Mouse (Mus musculus) megakaryocyte, embryonic 14.5 days (primary cell): Measurements from ENCODE around the gene Haus8. TPM values are rescaled to one million over a fixed set of nuclear protein-coding genes. Genes with fewer than 3 reads are reported as not detected.
A peak's percentile ranks its signal among the peaks of the same experiment; 100 is the strongest.
"Not testable (repeated sequence)": the region's sequence is repeated elsewhere in the genome, so short reads cannot be mapped to it uniquely, and the experiment has no call there.

Experiments
- H3K27me3 ChIP-seq: replicated peaks from 2 replicates; pipeline ENCODE3; 2012; ENCODE audit warnings: inconsistent platforms
- H3K36me3 ChIP-seq: replicated peaks from 2 replicates; pipeline ENCODE3; 2012; ENCODE audit warnings: low read length, inconsistent platforms, mixed read lengths
- H3K4me1 ChIP-seq: 2 replicates; pipeline ENCODE4 v1.6.1; 2012; ENCODE audit warnings: inconsistent platforms
- H3K4me3 ChIP-seq: replicated peaks from 2 replicates; pipeline ENCODE3; 2012; ENCODE audit warnings: moderate library complexity, mild to moderate bottlenecking, inconsistent platforms
- H3K9me3 ChIP-seq: 2 replicates; pipeline ENCODE4 v1.6.1; 2012; ENCODE audit warnings: inconsistent platforms
- FLI1 ChIP-seq: IDR thresholded peaks from 2 replicates; pipeline ENCODE4 v1.6.1; 2012; ENCODE audit warnings: low read length, inconsistent platforms, mixed read lengths
- GATA1 ChIP-seq: IDR thresholded peaks from 3 replicates; pipeline ENCODE4 v1.6.1; 2012; ENCODE audit warnings: mixed read lengths, low read length, inconsistent platforms, borderline replicate concordance
- polyA plus RNA-seq: library from polyadenylated mRNA; stranded (reverse); fragments of >175 nt; gene quantifications from 2 replicates; pipeline ENCODE4 v1.2.3, GENCODE M21; 2012; ENCODE audit warnings: low replicate concordance; ENCODE audit not compliant: insufficient read depth

Gene Haus8
- polyA plus RNA-seq, 1 experiment, result 14.0 TPM

DNA sequence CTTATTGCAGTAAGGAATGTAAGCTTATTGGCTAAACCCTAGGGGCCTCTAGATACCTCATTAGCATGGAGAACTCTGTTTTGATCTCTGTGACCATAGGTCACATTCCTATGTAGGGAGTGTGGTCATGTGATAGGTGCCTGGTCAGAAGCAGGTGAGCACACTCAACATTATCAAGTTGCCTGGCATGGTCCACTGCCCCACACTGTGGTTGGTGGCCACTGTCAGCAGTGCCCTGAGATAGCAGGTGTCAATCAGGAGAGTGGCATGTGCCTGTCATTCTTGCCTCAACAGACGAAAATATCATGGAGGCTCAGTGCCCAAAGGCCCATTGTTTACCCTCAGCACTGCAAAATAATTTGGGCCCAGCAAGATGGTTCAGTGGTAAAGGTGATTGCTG lies 33.3 kb upstream of the Haus8 start:
- Histone ChIP-seq H3K27me3 (no peaks in the 10 kb centered on the region), H3K9me3 (peaks cover 7% of the 10 kb centered on the region), H3K4me3 (peak overlapping the region; percentile 59), H3K36me3 (peaks cover 85% of the 10 kb centered on the region), H3K4me1 (peaks cover 87% of the 10 kb centered on the region)
- TF ChIP-seq GATA1 (no peak), FLI1 (no peak)

DNA sequence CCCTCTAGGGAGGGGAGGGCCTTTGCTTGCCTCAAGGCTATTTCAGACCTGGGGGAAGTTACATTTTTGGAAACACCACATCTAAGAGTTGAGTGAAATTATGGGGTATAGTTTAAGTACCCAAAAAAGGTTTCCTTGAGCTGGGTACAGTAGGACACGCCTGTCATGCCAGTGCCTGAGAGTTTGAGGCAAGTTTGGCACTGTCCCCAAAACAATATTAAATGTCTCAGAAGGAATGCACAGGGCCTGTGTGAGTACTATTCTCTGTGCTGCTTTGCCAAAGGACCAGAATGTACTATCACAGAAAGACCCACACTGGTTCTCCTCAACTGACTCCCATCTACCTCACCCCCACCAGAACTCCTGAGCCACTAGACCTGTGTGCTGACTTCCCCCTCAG lies 30.9 kb upstream of the Haus8 start:
- H3K4me1 ChIP-seq, result peaks cover 87% of the 10 kb centered on the region
- H3K4me3 ChIP-seq, result no peak overlapping the region
- H3K9me3 ChIP-seq, result peaks cover 7% of the 10 kb centered on the region
- TF ChIP-seq FLI1 (no peak), GATA1 (no peak)
- H3K36me3 ChIP-seq, result peaks cover 91% of the 10 kb centered on the region
- no peaks in the 10 kb centered on the region for H3K27me3 ChIP-seq

GRCm38 (mm10) chr8:71302788-71303187 lies 30.1 kb upstream of the Haus8 start:
- Histone ChIP-seq H3K4me1 (peaks cover 87% of the 10 kb centered on the region), H3K9me3 (peaks cover 7% of the 10 kb centered on the region), H3K4me3 (no peak overlapping the region), H3K36me3 (peaks cover 92% of the 10 kb centered on the region), H3K27me3 (no peaks in the 10 kb centered on the region)
- TF ChIP-seq FLI1, result no peak

DNA sequence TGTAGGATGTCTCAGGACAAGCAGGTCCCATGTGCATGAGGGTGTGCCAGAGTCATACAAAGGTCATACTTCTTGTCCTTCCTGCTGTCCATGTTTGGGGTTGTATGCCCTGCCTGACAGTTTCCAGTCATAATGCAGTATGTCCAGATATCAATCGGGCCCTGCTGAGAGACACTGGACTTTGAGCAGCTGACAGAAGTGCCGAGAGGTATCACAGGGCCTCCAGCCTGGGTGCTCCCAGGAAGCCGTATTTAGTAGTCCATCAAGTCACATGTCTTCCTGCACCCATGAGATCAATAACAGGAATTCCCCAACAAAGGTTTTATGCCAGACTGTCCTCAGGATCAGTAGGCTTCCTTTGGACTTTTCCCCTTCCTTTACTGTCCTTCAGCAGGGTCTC lies 27.0 kb upstream of the Haus8 start:
- no peaks in the 10 kb centered on the region for H3K27me3 ChIP-seq
- H3K4me1 ChIP-seq, result peaks cover 95% of the 10 kb centered on the region
- H3K9me3 ChIP-seq, result peaks cover 7% of the 10 kb centered on the region
- no peak overlapping the region for H3K4me3 ChIP-seq
- H3K36me3 ChIP-seq, result peaks cover 96% of the 10 kb centered on the region
- TF ChIP-seq GATA1, result no peak
- TF ChIP-seq FLI1, result no peak

DNA sequence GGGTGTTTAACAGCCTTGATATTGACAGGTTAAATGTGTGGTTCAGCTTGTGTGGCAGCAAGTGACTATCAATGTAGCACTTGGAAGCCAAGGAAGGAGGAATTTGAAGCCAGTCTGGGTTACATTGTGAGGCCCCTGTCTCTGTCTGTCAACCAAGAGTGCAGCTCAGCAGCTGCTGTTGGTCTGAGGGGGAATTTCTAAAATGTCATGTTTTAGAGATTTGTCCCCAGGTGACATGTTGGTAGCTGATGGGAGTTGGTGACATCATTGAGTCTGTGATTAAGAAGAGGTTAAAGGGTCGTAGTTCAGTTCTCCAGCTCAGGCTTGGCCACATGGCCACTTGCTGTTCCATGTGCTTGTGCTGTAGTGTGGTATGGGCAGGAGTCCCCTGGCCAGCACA lies 24.7 kb upstream of the Haus8 start:
- Histone ChIP-seq H3K27me3 (no peaks in the 10 kb centered on the region), H3K36me3 (peaks cover 89% of the 10 kb centered on the region)
- TF ChIP-seq FLI1 (no peak), GATA1 (no peak)

GRCm38 (mm10) chr8:71296784-71297183 lies 24.1 kb upstream of the Haus8 start:
- H3K27me3 ChIP-seq, result no peaks in the 10 kb centered on the region

More for the DNA sequence above, 24.7 kb upstream of the Haus8 start:
- Histone ChIP-seq H3K4me1 (peaks cover 90% of the 10 kb centered on the region), H3K9me3 (peaks cover 5% of the 10 kb centered on the region), H3K4me3 (no peak overlapping the region)

DNA sequence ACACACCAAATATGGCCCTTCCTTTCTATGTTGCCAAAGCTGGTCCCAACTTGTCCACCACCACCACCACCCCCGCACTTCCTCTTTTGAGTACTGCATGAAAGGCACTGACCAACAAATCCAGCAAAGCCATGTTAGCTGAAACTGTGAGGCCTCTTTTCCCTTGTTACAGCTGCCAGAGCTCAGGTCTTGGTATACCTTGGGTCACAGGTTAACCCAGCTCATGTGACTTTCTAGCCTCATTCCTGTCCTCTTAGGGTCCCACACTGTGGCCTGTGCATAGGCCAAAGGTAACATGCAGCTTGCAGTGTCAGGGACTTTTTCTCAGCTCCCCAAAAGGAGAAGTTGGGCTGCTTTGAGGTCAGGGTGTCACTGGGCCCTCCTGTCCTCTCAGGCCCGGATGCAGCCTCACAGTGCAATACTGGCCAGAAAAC lies 23.5 kb upstream of the Haus8 start:
- Histone ChIP-seq H3K4me3 (peak overlapping the region; percentile 69), H3K27me3 (no peaks in the 10 kb centered on the region), H3K4me1 (peaks cover 82% of the 10 kb centered on the region), H3K36me3 (peaks cover 87% of the 10 kb centered on the region), H3K9me3 (no peaks in the 10 kb centered on the region)
- TF ChIP-seq FLI1 (no peak), GATA1 (no peak)

More at GRCm38 (mm10) chr8:71296784-71297183, 24.1 kb upstream of the Haus8 start:
- H3K9me3 ChIP-seq, result no peaks in the 10 kb centered on the region
- H3K4me1 ChIP-seq, result peaks cover 83% of the 10 kb centered on the region
- TF ChIP-seq GATA1 (no peak), FLI1 (no peak)
- H3K36me3 ChIP-seq, result peaks cover 87% of the 10 kb centered on the region
- peak overlapping the region; percentile 54 for H3K4me3 ChIP-seq

GRCm38 (mm10) chr8:71293930-71294329 lies 21.2 kb upstream of the Haus8 start:
- H3K4me1 ChIP-seq, result peaks cover 82% of the 10 kb centered on the region
- not testable (repeated sequence) for H3K9me3 ChIP-seq

GRCm38 (mm10) chr8:71291351-71291750 lies 18.6 kb upstream of the Haus8 start:
- TF ChIP-seq GATA1 (no peak), FLI1 (no peak)
- Histone ChIP-seq H3K9me3 (no peaks in the 10 kb centered on the region), H3K4me1 (peaks cover 82% of the 10 kb centered on the region), H3K27me3 (no peaks in the 10 kb centered on the region), H3K4me3 (no peak overlapping the region), H3K36me3 (peaks cover 71% of the 10 kb centered on the region)

More at GRCm38 (mm10) chr8:71293930-71294329, 21.2 kb upstream of the Haus8 start:
- not testable (repeated sequence) for H3K4me3 ChIP-seq, H3K27me3 ChIP-seq
- H3K36me3 ChIP-seq, result peaks cover 86% of the 10 kb centered on the region

- H3K4me1 ChIP-seq, result peaks cover 82% of the 10 kb centered on the region
- no peaks in the 10 kb centered on the region for H3K27me3 ChIP-seq
- H3K36me3 ChIP-seq, result peaks cover 69% of the 10 kb centered on the region
- peak overlapping the region; percentile 33 for H3K4me3 ChIP-seq
- no peaks in the 10 kb centered on the region for H3K9me3 ChIP-seq
- TF ChIP-seq GATA1, result no peak
- TF ChIP-seq FLI1, result no peak
Observed at GRCm38 (mm10) chr8:71290911-71291310, 18.2 kb upstream of the Haus8 start.

DNA sequence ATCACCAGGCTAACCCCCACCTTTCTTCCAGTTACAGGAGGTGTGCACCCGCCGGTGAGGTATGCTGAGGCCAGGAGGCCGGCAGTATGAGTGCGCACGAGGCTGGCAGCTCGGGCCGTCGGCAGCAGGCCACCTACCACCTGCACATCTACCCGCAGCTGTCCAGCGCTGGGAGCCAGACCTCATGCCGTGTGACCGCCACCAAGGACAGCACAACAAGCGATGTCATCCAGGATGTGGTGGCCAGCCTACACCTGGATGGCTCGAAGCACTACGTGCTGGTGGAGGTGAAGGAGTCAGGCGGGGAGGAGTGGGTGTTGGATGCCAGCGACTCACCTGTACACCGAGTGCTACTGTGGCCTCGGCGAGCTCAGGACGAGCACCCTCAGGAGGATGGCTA lies 17.5 kb upstream of the Haus8 start:
- H3K4me1 ChIP-seq, result peaks cover 82% of the 10 kb centered on the region
- no peaks in the 10 kb centered on the region for H3K9me3 ChIP-seq
- TF ChIP-seq FLI1, result no peak
- TF ChIP-seq GATA1, result no peak
- peak overlapping the region; percentile 78 for H3K4me3 ChIP-seq
- H3K27me3 ChIP-seq, result no peaks in the 10 kb centered on the region
- H3K36me3 ChIP-seq, result peaks cover 68% of the 10 kb centered on the region
